Mouse (Mus musculus) small intestine, adult 2 months (tissue): Measurements from ENCODE around the gene Tspan13.

Experiments
- CTCF ChIP-seq: fragments of 200-500 bp; IDR thresholded peaks from 2 replicates; pipeline ENCODE4 v1.5.1; 2012; ENCODE audit warnings: low read depth, mild to moderate bottlenecking, control low read depth, inconsistent platforms, low read length, moderate library complexity, mixed read lengths; ENCODE audit not compliant: insufficient replicate concordance, insufficient read length; ENCODE audit errors: extremely low read depth
- POLR2A ChIP-seq: fragments of 200-500 bp; IDR thresholded peaks from 2 replicates; pipeline ENCODE4 v1.6.1; 2012; ENCODE audit warnings: low read depth, mild to moderate bottlenecking, control low read depth, inconsistent platforms, low read length, moderate library complexity

DNA sequence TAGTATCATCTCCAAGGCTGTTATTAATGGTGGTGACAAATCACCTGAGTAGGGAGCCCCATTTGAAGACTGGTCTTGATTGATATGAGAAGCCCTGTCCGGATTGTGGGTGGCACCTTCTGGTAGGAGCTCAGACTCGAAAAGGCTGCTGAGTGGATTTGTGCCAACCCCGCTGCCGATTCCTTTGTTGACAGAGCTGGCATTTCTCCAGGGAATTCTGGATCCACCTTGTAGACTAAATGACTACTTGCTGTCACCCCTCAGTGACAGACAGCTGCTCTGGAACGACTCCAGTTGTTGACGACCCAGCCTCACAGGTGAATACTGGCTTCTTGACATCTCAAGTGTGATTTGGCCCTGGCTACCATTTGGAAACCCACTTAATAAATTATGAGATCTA, 46.9 kb upstream of the Tspan13 start:
- no peak for TF ChIP-seq CTCF
- no peak for TF ChIP-seq POLR2A
